Mouse (Mus musculus): Measurements from ENCODE around the gene Cir1.

Gene Cir1

DNA sequence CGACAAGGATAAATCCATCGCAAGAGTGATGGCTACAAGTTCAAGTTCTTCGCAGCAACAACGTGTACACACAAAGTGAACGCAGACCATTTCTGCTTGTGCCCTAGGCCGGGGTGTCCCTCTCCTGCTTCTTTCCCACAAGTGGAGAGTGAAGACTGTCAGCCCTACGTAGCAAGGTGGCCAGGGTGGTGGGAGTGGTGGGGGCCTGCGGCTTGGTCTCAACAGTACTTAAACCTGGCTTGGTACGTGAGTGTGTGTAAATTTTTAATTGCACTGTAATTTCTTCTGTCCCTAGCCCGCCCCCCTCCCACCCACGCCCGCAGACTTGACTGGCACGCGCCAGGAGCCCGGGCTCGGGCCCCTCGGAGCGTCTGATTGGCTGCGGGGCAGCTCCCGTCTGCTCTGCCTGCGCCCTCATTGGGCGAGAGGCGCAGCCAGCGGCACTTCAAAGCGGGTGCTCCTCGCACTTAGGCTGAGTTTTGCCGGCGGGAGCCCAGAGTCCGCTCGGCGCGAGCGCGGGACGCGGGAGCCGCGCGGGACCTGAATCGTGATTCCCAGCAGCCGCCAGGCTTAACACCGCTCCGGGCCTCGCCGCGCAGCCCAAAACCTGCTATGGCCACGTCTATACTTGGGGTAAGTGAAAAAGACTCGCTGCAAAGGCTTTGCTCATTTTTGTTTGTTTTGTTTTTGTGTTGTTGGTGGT lies 40.9 kb downstream of the Cir1 start, which contains the start of gene Sp9:
Gene Sp9, plus strand, starts transcription at position 467 of the 703 bp plus-strand sequence.
- DNase-seq, result no peak

DNA sequence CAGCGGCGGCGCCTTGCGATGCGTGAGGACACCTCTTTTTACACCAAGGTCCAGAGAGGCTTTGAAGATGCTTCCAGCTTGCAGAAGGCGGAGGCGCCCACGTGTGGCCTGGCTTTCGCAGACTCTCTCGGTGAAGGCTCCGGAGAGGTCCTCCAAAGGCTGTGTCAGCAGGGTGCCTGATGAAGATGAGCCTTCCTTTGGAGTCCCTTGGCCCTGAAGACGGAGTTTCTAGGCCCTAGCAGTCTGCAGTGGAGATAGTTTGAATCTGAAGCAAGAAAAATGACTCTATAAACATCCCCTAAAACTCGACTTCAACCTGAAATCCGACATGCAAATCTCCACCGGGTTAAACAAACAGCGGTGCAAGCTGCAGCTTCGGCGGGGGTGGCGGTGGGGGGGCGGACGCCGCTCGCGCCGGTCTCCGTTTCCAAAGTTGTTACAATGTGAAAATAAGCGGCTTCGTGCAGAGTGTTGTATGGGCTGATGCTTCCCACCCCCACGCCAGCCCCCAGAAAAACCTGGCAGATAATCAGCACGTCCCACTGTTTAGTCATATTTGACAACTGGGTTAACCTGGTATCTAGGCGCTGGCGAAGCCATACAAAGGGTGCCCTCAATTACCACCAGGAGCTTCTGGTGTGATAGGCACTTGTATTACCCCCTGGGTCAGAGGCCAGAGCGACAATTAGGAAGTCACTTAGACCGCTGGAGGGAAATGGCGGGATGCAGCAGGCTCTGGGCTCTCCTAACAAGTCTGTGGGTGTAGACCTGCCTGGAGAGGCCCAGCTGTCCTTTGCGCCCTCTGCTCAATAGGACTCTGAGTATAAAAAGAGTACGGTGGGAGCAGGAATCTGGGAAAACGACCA lies 41.7 kb downstream of the Cir1 start:
- DNase-seq, result no peak

DNA sequence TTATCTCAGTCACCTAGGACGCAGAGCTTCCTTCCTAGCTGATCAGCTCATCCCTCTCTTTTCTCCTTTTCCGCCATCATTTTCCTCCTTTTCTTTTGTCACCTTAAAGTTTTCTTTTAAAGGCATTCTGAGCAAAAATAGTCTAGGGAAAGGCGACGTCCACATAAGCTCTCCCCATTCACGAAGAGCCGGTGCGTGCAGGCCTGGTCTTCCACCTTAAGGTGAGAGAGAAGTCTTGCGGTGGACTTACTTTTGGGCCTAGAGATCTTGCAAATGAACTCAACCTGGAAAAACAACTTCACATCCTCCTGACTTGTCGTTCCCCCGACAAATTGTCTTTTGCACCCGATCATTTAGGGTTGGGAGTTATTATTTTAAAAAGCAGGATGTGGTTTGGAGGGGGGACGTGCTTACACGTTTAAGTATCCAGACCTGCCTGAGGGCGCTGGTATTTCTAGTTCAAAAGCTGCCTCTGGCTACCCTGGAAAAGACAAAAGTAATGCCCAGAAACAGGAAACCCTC lies 42.4 kb downstream of the Cir1 start:
- no peak for DNase-seq

DNA sequence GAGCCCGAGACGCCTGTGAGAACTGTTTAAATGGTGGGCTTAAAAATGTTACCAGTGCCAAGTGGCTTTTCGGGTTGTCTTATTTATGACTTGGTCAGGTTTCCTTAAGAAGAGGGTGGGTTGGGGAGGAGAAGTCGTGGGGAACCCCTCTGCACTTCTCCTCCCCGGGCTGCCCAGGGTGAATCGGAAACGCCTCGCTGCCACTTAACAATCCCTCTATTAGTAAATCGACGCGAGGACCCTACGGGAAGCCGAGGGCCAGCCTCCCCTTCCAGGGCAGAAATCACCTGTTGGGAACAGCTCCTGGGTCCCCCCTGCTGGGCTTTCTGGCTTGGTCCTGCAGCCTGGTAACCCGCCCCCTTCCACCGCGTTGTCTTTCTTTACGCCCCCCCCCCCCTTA lies 42.8 kb downstream of the Cir1 start:
- DNase-seq, result no peak

DNA sequence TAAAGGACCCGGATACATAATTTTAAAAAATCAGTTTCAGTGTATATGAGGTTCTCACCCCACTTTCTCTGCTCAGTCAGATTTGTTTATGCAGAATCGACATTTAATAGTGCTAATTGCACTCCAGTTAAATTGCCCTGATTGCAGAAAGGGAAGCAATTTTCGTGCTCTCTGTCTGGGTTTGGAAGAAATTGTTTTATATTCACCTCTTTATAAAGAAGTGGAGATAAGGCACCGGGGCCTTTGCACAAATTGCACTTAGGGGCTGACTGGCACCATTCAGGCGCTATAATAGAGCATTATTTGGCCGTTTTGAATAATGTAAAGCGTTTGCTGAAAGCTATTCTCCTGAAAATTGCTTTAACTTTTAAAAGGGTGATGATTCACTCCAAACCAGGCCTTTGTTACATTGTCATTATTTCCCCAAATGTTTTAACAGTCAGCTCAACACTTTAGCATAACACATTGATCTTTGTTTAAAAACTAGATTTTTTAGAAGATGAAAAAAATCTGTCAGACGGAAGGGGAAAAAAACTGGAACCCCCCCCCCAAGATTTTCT lies 43.6 kb downstream of the Cir1 start:
- DNase-seq, result no peak

- no peak for DNase-seq
Measured at GRCm38 (mm10) chr2:73268281-73268680, 44.2 kb downstream of the Cir1 start.

DNA sequence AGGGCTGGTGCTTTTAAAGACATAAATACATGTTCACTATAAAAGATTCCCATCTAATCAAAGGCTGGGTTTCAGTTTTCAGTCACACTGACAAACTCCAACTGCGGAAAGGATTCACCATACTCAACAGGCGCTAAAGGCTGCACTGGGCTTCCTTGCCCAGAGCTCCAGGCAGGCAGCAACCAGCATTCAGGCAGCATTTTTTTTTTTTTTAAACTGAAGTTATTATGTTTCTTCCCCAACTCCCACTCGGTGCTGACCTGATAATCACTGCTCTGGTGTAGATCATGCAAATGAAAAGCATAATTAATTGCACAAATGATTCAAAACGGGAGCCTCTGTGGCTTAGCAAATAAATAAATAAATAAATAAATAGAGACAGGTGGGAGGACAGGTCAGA lies 44.7 kb downstream of the Cir1 start:
- DNase-seq, result no peak

GRCm38 (mm10) chr2:73267231-73267630 lies 45.3 kb downstream of the Cir1 start:
- DNase-seq, result no peak

- no peak for DNase-seq
Measured at GRCm38 (mm10) chr2:73266623-73267022, 45.9 kb downstream of the Cir1 start.

DNA sequence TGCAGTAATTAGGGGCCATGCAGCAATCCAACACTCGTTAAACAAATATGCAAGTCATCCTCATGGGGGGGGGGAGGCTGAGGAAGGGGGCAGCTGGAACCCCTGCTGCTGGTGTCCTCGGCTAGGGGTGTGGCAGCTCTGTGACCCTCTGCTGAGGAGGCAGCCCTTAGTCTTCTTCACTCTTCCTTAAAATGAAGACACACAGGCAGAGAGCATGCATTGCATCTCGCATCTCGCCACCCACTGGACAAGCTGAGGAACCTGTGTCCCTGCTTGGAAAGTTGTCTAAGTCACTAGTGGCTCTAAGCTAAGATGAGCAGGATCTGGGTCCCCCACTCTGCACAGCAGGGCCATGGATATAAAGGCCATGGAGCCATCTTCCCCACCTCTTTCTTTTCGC lies 46.5 kb downstream of the Cir1 start:
- no peak for DNase-seq

- DNase-seq, result no peak
Measured at GRCm38 (mm10) chr2:73264611-73265195, 47.8 kb downstream of the Cir1 start.

GRCm38 (mm10) chr2:73263794-73264610 lies 48.5 kb downstream of the Cir1 start:
- no peak for DNase-seq

DNA sequence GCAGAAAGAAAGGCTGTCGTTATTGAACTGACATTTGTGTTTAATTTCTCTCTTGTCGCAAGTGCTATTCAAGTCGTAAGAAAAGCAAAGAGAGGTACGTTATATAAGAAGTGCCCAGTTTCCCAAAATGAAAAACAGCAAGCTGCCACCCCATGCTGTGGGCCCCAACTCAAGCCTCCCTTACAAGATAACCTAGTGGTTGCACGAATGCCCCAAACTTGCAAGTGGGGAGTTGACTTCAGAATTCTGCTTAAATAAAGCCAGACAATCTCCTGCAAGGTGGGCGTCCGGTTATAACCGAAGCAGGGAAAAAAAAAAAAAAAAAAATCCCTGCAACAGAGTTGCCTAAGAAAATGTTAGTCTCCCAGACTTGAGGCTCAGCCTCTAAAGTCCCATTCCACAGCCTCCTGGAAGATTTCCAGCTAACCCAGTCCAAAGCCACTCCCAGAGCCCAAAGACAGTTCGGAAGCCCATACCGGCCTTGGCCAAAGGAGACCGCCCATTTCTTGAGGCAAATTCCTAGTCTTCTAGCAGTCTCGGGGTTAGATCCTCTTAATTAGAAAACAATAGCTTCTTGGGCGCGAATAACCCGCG lies 49.2 kb downstream of the Cir1 start:
- no peak for DNase-seq

DNA sequence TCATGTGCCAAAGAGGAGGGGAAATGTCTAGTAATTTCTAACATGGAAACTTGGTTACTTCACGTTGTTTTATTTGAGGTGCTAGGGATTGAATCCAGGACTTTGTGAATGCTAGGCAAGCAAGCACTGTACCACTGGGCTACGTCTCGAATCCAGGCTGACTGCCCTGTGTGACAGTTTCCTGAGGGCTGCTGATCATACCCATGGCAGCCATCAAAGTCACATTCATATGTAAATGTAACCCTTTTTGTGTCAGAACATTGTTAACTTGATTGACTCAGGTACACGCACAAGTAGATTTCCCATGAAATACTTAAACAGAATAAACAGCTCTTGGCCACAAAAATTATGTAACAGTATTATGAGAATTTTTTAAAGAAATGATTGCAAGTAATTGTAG lies 63.8 kb downstream of the Cir1 start:
- no peak for DNase-seq

DNA sequence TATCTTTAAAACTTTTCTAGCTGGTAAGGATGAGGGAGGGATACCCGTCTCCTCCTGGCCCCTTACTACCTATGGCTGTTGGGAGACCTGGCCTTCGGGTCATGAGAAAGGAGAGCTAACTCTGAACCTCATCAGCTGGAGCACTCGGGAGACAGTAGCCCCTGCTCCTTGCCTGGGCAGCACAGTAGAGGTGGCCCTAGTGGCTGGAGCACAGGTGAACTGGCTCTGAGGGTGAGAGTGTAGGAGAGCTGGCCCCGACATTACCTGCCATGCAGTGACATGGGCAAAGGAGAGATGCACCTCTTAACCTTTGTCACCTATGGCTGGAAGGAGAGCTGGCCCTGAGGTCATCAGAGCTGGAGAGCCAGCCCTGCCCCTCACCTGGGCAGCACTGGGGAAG lies 71.2 kb downstream of the Cir1 start:
- DNase-seq, result no peak

All from cerebellum, adult 11 months (tissue).